Mouse (Mus musculus) heart, postnatal 0 days (tissue): Measurements from ENCODE around the gene Atp6v0a1. TPM values are rescaled to one million over a fixed set of nuclear protein-coding genes. Genes with fewer than 3 reads are reported as not detected.

ENCODE experiments used
- ATAC-seq: fragments of 200-750 bp; cut with Nextera tagmentation; 2 replicates; pipeline ENCODE4 v1.8.0; 2017; ENCODE audit warnings: low read depth, moderate number of reproducible peaks, moderate library complexity; ENCODE audit not compliant: insufficient read depth
- DNase-seq: peaks from one replicate; pipeline ENCODE4 v3.0.0-alpha.2; 2016; ENCODE audit warnings: low spot score
- H3K27ac ChIP-seq: fragments of 300-500 bp; sonication (generic); 2 replicates; pipeline ENCODE4 v1.5.1; 2014; ENCODE audit warnings: low read depth, mild to moderate bottlenecking
- H3K27me3 ChIP-seq: fragments of 300-500 bp; sonication (generic); 2 replicates; pipeline ENCODE4 v1.6.1; 2014; ENCODE audit warnings: low read length, mixed read lengths; ENCODE audit not compliant: control insufficient read depth, insufficient read depth
- H3K36me3 ChIP-seq: fragments of 300-500 bp; sonication (generic); replicated peaks from 2 replicates; pipeline ENCODE4 v1.6.1; 2014; ENCODE audit warnings: low read length, mixed read lengths; ENCODE audit not compliant: control insufficient read depth, insufficient read depth
- H3K4me1 ChIP-seq: fragments of 300-500 bp; sonication (generic); 2 replicates; pipeline ENCODE4 v1.6.1; 2014; ENCODE audit warnings: antibody characterized with exemption; ENCODE audit not compliant: control insufficient read depth, insufficient read depth
- H3K4me2 ChIP-seq: fragments of 300-500 bp; sonication (generic); 2 replicates; pipeline ENCODE4 v1.6.1; 2014; ENCODE audit warnings: low read depth, mild to moderate bottlenecking, low read length, moderate library complexity
- H3K4me3 ChIP-seq: fragments of 300-500 bp; sonication (generic); 2 replicates; pipeline ENCODE4 v1.5.1; 2014; ENCODE audit warnings: low read depth, low read length
- H3K9ac ChIP-seq: fragments of 300-500 bp; sonication (generic); replicated peaks from 2 replicates; pipeline ENCODE4 v1.6.1; 2014; ENCODE audit warnings: low read depth, low read length, mixed read lengths
- H3K9me3 ChIP-seq: fragments of 300-500 bp; sonication (generic); replicated peaks from 2 replicates; pipeline ENCODE4 v1.6.1; 2016; ENCODE audit warnings: low read length; ENCODE audit not compliant: control insufficient read depth
- CTCF ChIP-seq: IDR thresholded peaks from 2 replicates; pipeline ENCODE4 v1.5.1; 2016; ENCODE audit warnings: antibody characterized with exemption, control low read depth, low read depth
- EP300 ChIP-seq: IDR thresholded peaks from 2 replicates; pipeline ENCODE4 v1.6.1; 2016; ENCODE audit warnings: antibody characterized with exemption, low read depth
- WGBS: fragments of 180-500 bp; shearing (Covaris S2); extraction: QIAGEN DNeasy Blood & Tissue Kit; methylation state at CpG from one replicate; pipeline ENCODE4 v1.1.7; 2014; 5-methylcytosine and 5-hydroxymethylcytosine counted together
- polyA plus RNA-seq: library from polyadenylated mRNA; unstranded; fragments of >200 nt; fragmentation: Nextera tagmentation; extraction: Ambion mirVana; gene quantifications from 2 replicates; pipeline ENCODE4 v1.2.1, GENCODE M21; 2015
- total RNA-seq: library from RNA; depleted of rRNA; stranded (reverse); fragments of >200 nt; gene quantifications from 2 replicates; pipeline ENCODE4 v1.2.3, GENCODE M21; 2014; ENCODE audit warnings: low replicate concordance

Gene Atp6v0a1
- total and polyA plus RNA-seq, 2 experiments from 2014 or later: 50.3 to 57.1 TPM

DNA sequence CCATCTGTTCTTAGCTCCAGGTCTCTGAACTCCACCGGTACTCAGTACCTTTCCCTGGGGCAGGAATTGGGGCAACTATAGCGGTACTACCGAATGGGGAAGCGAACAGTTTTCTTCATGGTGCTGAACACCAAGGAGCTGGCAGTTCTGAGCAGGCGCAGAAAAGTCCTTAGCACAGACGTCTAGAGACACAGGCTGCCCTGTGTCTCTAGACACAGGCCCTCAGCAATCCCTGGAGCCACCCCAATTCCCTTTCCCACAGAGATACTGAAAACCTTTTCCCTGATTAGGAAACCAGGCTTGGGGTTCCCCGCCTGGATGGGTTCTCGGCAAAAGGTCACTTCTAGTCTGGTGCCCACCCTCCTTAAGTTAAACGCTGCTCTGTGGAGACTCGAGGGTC, 37.8 kb upstream of the Atp6v0a1 start:
- ATAC-seq: no peak
- Histone ChIP-seq H3K9me3 (no peaks in the 10 kb centered on the region), H3K27ac (peak overlapping the region; percentile 98), H3K27me3 (no peaks in the 10 kb centered on the region), H3K36me3 (no peaks in the 10 kb centered on the region; the same call in 1 of the 2 replicates), H3K4me1 (peaks cover 22% of the 10 kb centered on the region), H3K9ac (peak overlapping the region; percentile 40), H3K4me2 (peak overlapping the region; percentile 72; the same call in 1 of the 2 replicates), H3K4me3 (peak overlapping the region; percentile 73)
- TF ChIP-seq CTCF: no peak
- no peak for DNase-seq
- WGBS: 70% methylated on average over 10 of the region's 10 CpGs

DNA sequence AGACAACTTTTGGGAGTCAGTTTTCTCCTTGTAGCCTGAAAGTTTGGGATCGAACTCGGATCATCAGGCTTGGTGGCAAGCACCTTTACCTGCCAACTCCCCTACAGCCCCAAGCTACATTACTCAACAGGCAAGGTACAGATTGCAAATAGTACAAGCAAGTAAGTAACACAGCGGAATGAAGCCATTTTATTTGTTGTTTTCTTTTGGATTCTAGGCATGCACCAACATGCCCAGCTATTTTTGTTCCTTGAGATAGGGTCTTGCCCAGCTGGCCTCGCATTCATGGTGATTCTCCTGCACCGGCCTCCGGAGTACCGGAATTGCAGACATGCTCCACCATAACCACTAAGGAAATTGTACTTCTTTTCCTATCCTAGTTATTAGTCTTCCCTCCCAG, 36.0 kb upstream of the Atp6v0a1 start:
- Histone ChIP-seq H3K4me1 (peaks cover 12% of the 10 kb centered on the region; the same call in 1 of the 2 replicates), H3K27ac (no peak overlapping the region), H3K36me3 (no peaks in the 10 kb centered on the region), H3K4me2 (no peak overlapping the region), H3K4me3 (no peak overlapping the region), H3K27me3 (no peaks in the 10 kb centered on the region), H3K9ac (no peak overlapping the region), H3K9me3 (no peaks in the 10 kb centered on the region)
- no peak for TF ChIP-seq EP300
- TF ChIP-seq CTCF: no peak
- 66% methylated on average over 7 of the region's 7 CpGs for WGBS
- no peak for DNase-seq
- no peak for ATAC-seq

- WGBS: 63% methylated on average over 14 of the region's 14 CpGs
- Histone ChIP-seq H3K4me2 (no peak overlapping the region), H3K4me1 (peaks cover 17% of the 10 kb centered on the region; the same call in 1 of the 2 replicates), H3K9ac (no peak overlapping the region), H3K4me3 (no peak overlapping the region), H3K27me3 (no peaks in the 10 kb centered on the region), H3K27ac (peak overlapping the region; percentile 0; the same call in 1 of the 2 replicates), H3K9me3 (no peaks in the 10 kb centered on the region), H3K36me3 (no peaks in the 10 kb centered on the region)
- DNase-seq (peak; percentile 47), ATAC-seq (no peak)
- TF ChIP-seq EP300 (no peak), CTCF (no peak)
Observed at GRCm38 (mm10) chr11:100974381-100974970, 34.8 kb upstream of the Atp6v0a1 start.

- Histone ChIP-seq H3K9ac (no peak overlapping the region), H3K27ac (peak overlapping the region; percentile 41), H3K27me3 (no peaks in the 10 kb centered on the region), H3K4me3 (no peak overlapping the region), H3K9me3 (no peaks in the 10 kb centered on the region), H3K36me3 (no peaks in the 10 kb centered on the region), H3K4me2 (no peak overlapping the region), H3K4me1 (peaks cover 24% of the 10 kb centered on the region; the same call in 1 of the 2 replicates)
- DNase-seq: peak; percentile 24
- TF ChIP-seq EP300: no peak
- no peak for ATAC-seq
- WGBS: 50% methylated on average over 7 of the region's 7 CpGs
Observed at GRCm38 (mm10) chr11:100975241-100975640, 34.0 kb upstream of the Atp6v0a1 start.

GRCm38 (mm10) chr11:100979887-100980286, 29.4 kb upstream of the Atp6v0a1 start:
- no peaks in the 10 kb centered on the region for H3K36me3 ChIP-seq
- H3K9ac ChIP-seq: no peak overlapping the region
- H3K27ac ChIP-seq: peak overlapping the region; percentile 72
- DNase-seq: peak; percentile 92
- H3K9me3 ChIP-seq: no peaks in the 10 kb centered on the region
- H3K27me3 ChIP-seq: no peaks in the 10 kb centered on the region
- H3K4me2 ChIP-seq: no peak overlapping the region
- WGBS: 20% methylated on average over 8 of the region's 8 CpGs
- H3K4me1 ChIP-seq: peaks cover 25% of the 10 kb centered on the region
- no peak for TF ChIP-seq CTCF
- peak; percentile 94 for TF ChIP-seq EP300
- peak; percentile 74 for ATAC-seq
- H3K4me3 ChIP-seq: no peak overlapping the region

GRCm38 (mm10) chr11:100980438-100980837, 28.8 kb upstream of the Atp6v0a1 start:
- Histone ChIP-seq H3K27ac (peak overlapping the region; percentile 72), H3K4me2 (no peak overlapping the region), H3K27me3 (no peaks in the 10 kb centered on the region), H3K4me3 (no peak overlapping the region), H3K9me3 (no peaks in the 10 kb centered on the region), H3K4me1 (peaks cover 22% of the 10 kb centered on the region), H3K9ac (no peak overlapping the region), H3K36me3 (no peaks in the 10 kb centered on the region)
- ATAC-seq (no peak), DNase-seq (no peak)
- TF ChIP-seq EP300 (no peak), CTCF (no peak)
- WGBS: 63% methylated on average over 1 of the region's 1 CpGs
